Mouse (Mus musculus) B cell, adult 2 months (primary cell): ENCODE measurements around the gene Fam117a.
"Not testable (repeated sequence)": the region's sequence is repeated elsewhere in the genome, so short reads cannot be mapped to it uniquely, and the experiment has no call there.

ENCODE experiments used
- DNase-seq, 2 experiments: peaks; one replicate each; pipeline ENCODE4 v3.0.0; 2022

Gene Fam117a

GRCm38 (mm10) chr11:95396548-95396947 lies 59.7 kb downstream of the Fam117a start:
- DNase-seq = no peak

- DNase-seq = peak; percentile 88 to 90
Measured at GRCm38 (mm10) chr11:95397843-95398835, 61.3 kb downstream of the Fam117a start.

DNA sequence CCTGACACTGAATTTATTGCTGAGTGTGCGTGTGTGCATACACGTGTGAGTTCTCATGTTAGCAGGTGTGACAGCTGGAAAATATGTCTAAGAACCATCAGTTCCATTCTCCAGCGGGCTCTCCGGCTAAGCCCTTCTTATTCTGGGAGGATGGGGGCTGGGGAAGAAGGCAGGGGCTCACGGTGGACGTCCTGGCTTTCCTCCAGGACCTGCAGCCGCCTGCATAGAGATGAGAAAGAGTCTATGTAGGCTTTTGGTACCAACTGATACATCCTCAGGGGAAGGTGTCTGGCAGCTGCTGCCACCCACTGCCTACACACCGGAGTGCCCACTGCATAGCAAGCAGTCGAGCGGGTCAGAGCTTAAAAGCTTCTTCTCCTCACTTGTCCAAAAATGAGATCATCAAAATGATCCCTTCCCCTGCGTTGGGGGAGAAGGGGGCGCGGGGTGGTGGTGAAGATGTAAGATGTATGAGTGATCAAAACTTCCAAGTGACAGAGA lies 62.8 kb downstream of the Fam117a start:
- DNase-seq = no peak

DNA sequence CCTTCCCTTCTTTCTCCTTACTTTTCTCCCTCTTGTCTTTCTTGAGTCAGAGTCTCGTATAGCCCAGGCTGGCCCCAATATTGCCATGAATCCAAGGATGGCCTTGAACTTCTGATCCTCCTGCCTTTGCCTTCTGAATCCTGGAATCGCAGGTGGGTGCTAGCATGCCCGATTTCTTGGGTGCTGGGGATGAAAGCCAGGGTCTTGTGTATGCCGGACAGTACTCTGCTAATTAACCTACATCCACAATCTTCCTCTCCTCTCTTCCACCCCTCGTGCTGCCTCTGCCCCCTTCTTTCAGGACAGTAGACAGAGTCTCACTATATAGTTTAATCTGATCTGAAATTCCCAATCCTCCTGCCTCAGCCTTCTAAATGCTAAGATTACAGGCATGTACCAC lies 64.8 kb downstream of the Fam117a start:
- DNase-seq = no peak

GRCm38 (mm10) chr11:95402196-95402595 lies 65.4 kb downstream of the Fam117a start:
- no peak for DNase-seq

- no peak for DNase-seq
Measured at GRCm38 (mm10) chr11:95402658-95403101, 65.9 kb downstream of the Fam117a start.

DNA sequence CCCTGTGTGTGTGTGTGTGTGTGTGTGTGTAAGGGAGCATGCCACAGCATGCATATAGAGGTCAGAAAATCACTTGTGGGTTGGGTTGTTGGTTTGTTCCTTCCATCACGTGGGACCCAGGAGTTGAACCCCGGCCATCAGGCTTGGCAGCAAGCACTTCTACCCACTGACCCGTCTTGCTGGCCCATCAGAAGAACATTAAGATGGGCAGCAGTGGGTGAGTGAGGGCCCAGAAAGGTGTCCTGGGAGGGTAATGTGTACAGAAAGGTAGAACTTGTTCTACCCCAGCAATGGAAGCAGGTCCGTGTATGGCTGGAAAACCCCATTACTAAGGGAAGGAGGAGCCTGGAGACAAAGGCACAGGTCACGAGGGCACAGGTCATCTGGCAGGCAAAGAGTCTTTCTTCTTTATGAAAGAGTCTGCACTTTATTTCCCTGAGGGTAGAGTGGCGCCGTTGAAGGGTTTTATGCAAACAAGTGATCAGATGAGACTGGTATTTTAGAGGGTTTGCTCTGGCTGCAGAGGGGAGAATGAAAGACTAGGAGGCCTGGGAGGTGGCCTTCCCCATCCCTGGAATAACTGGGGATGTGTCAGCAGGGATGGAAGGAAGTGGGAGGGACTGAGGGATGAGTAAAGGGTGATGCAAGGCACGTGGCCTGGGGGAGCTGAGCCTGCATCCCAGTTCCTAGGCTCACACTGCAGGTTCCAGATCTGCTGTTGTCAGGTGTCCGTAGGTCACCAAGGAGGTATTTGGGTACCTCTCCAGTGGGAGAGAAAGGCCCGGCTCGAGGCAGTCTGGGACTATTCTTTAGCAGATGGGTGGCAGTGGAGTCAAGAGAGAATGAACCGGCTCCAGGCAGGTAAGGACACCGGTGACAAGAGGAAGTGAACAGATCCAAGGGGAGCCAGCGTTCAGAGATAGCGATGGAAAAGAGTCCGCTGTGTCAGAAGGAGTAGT lies 66.8 kb downstream of the Fam117a start:
- no peak for DNase-seq

DNA sequence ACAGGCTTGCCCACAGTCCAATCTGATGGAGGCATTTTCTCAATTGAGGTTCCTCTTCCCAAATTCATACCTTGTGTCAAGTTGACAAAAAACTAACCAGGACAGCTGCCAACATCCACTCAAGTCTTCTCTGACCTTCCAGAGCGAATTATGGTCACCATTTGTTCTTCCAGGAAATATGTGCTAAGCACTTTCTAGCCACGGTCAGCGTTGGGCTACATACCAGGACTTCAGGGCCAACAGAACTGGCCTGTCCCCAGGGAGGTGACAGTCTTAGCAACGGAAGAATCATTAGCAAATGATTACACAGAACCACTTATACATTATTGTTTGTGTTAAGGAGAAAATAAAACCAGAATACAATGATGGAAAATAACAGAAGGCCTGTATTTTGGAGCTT lies 69.0 kb downstream of the Fam117a start:
- no peak for DNase-seq

GRCm38 (mm10) chr11:95406398-95406797 lies 69.6 kb downstream of the Fam117a start:
- not testable (repeated sequence) for DNase-seq

- DNase-seq = no peak
Measured at GRCm38 (mm10) chr11:95409450-95410112, 72.8 kb downstream of the Fam117a start.

GRCm38 (mm10) chr11:95411453-95412013 lies 74.7 kb downstream of the Fam117a start:
- no peak for DNase-seq

GRCm38 (mm10) chr11:95412615-95413014 lies 75.8 kb downstream of the Fam117a start:
- DNase-seq = no peak

GRCm38 (mm10) chr11:95413641-95414535 lies 77.1 kb downstream of the Fam117a start, which contains the start of gene Spop:
Gene Spop (plus strand): TSS chr11:95414080.
- peak; percentile 93 to 94 for DNase-seq

GRCm38 (mm10) chr11:95414536-95415161 lies 77.8 kb downstream of the Fam117a start:
- DNase-seq = peak; percentile 88 to 89

GRCm38 (mm10) chr11:95415931-95416330 lies 79.1 kb downstream of the Fam117a start:
- peak; percentile 42 to 45 for DNase-seq

DNA sequence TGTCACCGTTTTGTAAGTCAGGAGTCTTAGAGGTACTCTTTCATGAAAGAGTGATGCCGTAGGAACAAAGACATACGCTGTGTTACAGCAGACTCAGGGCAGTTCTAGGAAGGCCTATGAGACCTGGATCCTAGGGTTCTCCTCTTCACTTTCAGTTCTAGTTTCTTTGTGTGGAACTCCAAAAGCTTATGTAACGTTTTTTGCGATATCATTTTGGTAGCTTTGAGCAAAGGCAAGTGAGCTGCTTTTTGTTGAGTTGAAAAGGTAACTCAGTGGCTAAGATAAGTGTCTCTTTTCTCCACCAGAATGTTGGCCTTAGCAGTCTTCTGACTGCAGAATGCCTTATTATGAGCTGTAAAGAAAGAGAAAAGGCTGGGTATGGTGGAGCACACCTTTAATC lies 80.5 kb downstream of the Fam117a start:
- no peak for DNase-seq

DNA sequence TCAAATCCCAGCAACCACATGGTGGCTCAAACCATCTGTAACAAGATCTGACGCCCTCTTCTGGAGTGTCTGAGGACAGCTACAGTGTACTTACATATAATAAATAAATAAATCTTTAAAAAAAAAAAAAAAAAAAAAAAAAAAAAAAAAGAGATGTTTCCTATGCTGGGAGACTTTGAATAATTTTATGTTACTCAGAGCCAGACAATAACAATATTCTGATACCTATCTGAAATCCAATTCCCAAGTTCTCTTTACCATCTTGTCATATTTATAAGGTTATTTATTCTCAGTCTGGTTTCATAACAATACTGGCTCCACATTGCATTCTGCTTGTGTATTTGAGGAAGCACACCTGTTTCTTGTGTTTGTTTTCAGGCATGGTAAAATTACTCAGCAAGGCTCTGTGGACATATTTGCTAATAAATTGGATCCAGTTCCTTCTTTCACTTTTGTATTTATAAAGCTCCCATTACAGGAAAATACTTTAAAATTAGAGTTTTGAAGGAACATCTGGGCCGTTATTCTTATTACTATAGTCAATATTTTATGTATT lies 84.1 kb downstream of the Fam117a start:
- DNase-seq = no peak

- DNase-seq = peak in 1 of 2 experiments; percentile 16
Measured at GRCm38 (mm10) chr11:95423505-95423904, 86.7 kb downstream of the Fam117a start.

DNA sequence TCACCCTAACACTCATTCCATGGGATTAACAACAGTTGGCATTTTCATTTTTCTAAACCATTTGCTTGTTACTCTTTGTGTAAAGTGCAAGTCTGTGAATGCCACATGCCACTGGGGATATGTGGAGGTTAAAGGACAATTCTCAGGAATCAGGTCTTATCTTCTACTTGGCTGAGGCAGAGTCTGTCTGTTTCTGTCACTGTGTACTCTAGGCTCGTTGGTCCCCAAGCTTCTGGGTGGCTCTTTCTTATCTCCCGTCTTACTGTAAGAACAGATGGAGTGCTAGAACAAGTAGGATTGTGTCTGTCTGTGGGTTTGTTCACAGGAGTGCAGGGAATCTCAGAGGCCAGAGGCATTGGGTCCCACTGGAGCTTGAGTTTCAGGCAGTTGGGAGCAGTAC lies 94.5 kb downstream of the Fam117a start:
- DNase-seq = no peak
